Mouse (Mus musculus) kidney, embryonic 15.5 days (tissue): Measurements from ENCODE around the gene Fgf15. TPM values are rescaled to one million over a fixed set of nuclear protein-coding genes. Genes with fewer than 3 reads are reported as not detected.
"Not testable (repeated sequence)": the region's sequence is repeated elsewhere in the genome, so short reads cannot be mapped to it uniquely, and the experiment has no call there.

Experiments
- ATAC-seq: fragments of 200-750 bp; cut with Nextera tagmentation; replicated peaks from 2 replicates; pipeline ENCODE4 v1.8.0; 2017; ENCODE audit warnings: moderate TSS enrichment; ENCODE audit not compliant: low FRiP score
- H3K27ac ChIP-seq: fragments of 300-500 bp; sonication (generic); 2 replicates; pipeline ENCODE4 v1.5.1; 2015; ENCODE audit warnings: mild to moderate bottlenecking, inconsistent platforms
- H3K27me3 ChIP-seq: fragments of 300-500 bp; sonication (generic); 2 replicates; pipeline ENCODE4 v1.6.1; 2015; ENCODE audit warnings: inconsistent platforms
- H3K36me3 ChIP-seq: fragments of 300-500 bp; sonication (generic); 2 replicates; pipeline ENCODE4 v1.6.1; 2015; ENCODE audit warnings: inconsistent platforms
- H3K4me1 ChIP-seq: fragments of 300-500 bp; sonication (generic); 2 replicates; pipeline ENCODE4 v1.6.1; 2015; ENCODE audit warnings: inconsistent platforms
- H3K4me2 ChIP-seq: fragments of 300-500 bp; sonication (generic); 2 replicates; pipeline ENCODE4 v1.6.1; 2015; ENCODE audit warnings: moderate library complexity, mild to moderate bottlenecking, inconsistent platforms
- H3K4me3 ChIP-seq: fragments of 300-500 bp; sonication (generic); replicated peaks from 2 replicates; pipeline ENCODE4 v1.5.1; 2015; ENCODE audit warnings: mild to moderate bottlenecking, inconsistent platforms
- H3K9ac ChIP-seq: fragments of 300-500 bp; sonication (generic); 2 replicates; pipeline ENCODE4 v1.6.1; 2015; ENCODE audit warnings: mild to moderate bottlenecking, inconsistent platforms
- H3K9me3 ChIP-seq: fragments of 300-500 bp; sonication (generic); replicated peaks from 2 replicates; pipeline ENCODE4 v1.6.1; 2016; ENCODE audit warnings: inconsistent platforms
- WGBS: fragments of 180-500 bp; shearing (Covaris S2); methylation state at CpG from one replicate; pipeline ENCODE4 v1.1.7; 2015; ENCODE audit warnings: mixed read lengths; 5-methylcytosine and 5-hydroxymethylcytosine counted together
- polyA plus RNA-seq: library from polyadenylated mRNA; unstranded; fragments of >200 nt; fragmentation: Nextera tagmentation; extraction: Ambion mirVana; gene quantifications from 2 replicates; pipeline ENCODE4 v1.2.1, GENCODE M21; 2015

Fgf15 gene
- polyA plus RNA-seq, 1 experiment from 2014 or later = 2.4 TPM

- ATAC-seq = no peak
- Histone ChIP-seq H3K36me3 (no peaks in the 10 kb centered on the region), H3K4me3 (no peak overlapping the region), H3K9ac (no peak overlapping the region), H3K27me3 (peaks cover 85% of the 10 kb centered on the region), H3K9me3 (no peaks in the 10 kb centered on the region), H3K27ac (no peak overlapping the region), H3K4me1 (peaks cover 27% of the 10 kb centered on the region), H3K4me2 (no peak overlapping the region)
- WGBS = 45% methylated on average over 3 of the region's 3 CpGs
Observed at GRCm38 (mm10) chr7:144864160-144864670, 32.1 kb upstream of the Fgf15 start.

GRCm38 (mm10) chr7:144867161-144867560, 29.2 kb upstream of the Fgf15 start:
- peaks cover 13% of the 10 kb centered on the region for H3K4me1 ChIP-seq
- H3K9ac ChIP-seq = no peak overlapping the region
- no peak overlapping the region for H3K27ac ChIP-seq
- H3K36me3 ChIP-seq = no peaks in the 10 kb centered on the region
- H3K4me2 ChIP-seq = no peak overlapping the region
- 76% methylated on average over 4 of the region's 4 CpGs for WGBS
- peaks cover 55% of the 10 kb centered on the region for H3K27me3 ChIP-seq
- no peak for ATAC-seq
- no peak overlapping the region for H3K4me3 ChIP-seq
- no peaks in the 10 kb centered on the region for H3K9me3 ChIP-seq

GRCm38 (mm10) chr7:144867602-144868001, 28.7 kb upstream of the Fgf15 start:
- H3K4me2 ChIP-seq = no peak overlapping the region
- H3K4me1 ChIP-seq = peaks cover 13% of the 10 kb centered on the region
- 81% methylated on average over 8 of the region's 8 CpGs for WGBS
- no peak overlapping the region for H3K4me3 ChIP-seq
- H3K9ac ChIP-seq = no peak overlapping the region
- H3K36me3 ChIP-seq = no peaks in the 10 kb centered on the region
- ATAC-seq = no peak
- no peak overlapping the region for H3K27ac ChIP-seq
- no peaks in the 10 kb centered on the region for H3K9me3 ChIP-seq
- H3K27me3 ChIP-seq = peaks cover 51% of the 10 kb centered on the region

GRCm38 (mm10) chr7:144872420-144872819, 23.9 kb upstream of the Fgf15 start:
- Histone ChIP-seq H3K4me2 (no peak overlapping the region), H3K4me1 (0 out of 2 replicates have a peak, but pooled peaks cover 3% of the 10 kb centered on the region), H3K36me3 (no peaks in the 10 kb centered on the region), H3K9ac (no peak overlapping the region), H3K9me3 (no peaks in the 10 kb centered on the region), H3K27me3 (peaks cover 6% of the 10 kb centered on the region; the same call in 1 of the 2 replicates), H3K4me3 (no peak overlapping the region), H3K27ac (no peak overlapping the region)
- WGBS = 61% methylated on average over 4 of the region's 4 CpGs
- ATAC-seq = no peak

GRCm38 (mm10) chr7:144873160-144873559, 23.2 kb upstream of the Fgf15 start:
- H3K4me2 ChIP-seq = no peak overlapping the region
- no peaks in the 10 kb centered on the region for H3K9me3 ChIP-seq
- 0 out of 2 replicates have a peak, but pooled peaks cover 3% of the 10 kb centered on the region for H3K4me1 ChIP-seq
- no peak overlapping the region for H3K9ac ChIP-seq
- no peak overlapping the region for H3K27ac ChIP-seq
- 0 out of 2 replicates have a peak, but pooled peaks cover 2% of the 10 kb centered on the region for H3K27me3 ChIP-seq
- WGBS = 74% methylated on average over 4 of the region's 4 CpGs
- no peak for ATAC-seq
- no peaks in the 10 kb centered on the region for H3K36me3 ChIP-seq
- H3K4me3 ChIP-seq = no peak overlapping the region

- no peak overlapping the region for H3K27ac ChIP-seq
- WGBS = 69% methylated on average over 4 of the region's 4 CpGs
- 0 out of 2 replicates have a peak, but pooled peaks cover 3% of the 10 kb centered on the region for H3K4me1 ChIP-seq
- 0 out of 2 replicates have a peak, but pooled peaks cover 2% of the 10 kb centered on the region for H3K27me3 ChIP-seq
- no peak overlapping the region for H3K9ac ChIP-seq
- no peak overlapping the region for H3K4me2 ChIP-seq
- H3K9me3 ChIP-seq = no peaks in the 10 kb centered on the region
- no peak overlapping the region for H3K4me3 ChIP-seq
- ATAC-seq = no peak
- no peaks in the 10 kb centered on the region for H3K36me3 ChIP-seq
Observed at GRCm38 (mm10) chr7:144874226-144874625, 22.1 kb upstream of the Fgf15 start.

GRCm38 (mm10) chr7:144878401-144878800, 17.9 kb upstream of the Fgf15 start:
- no peak for ATAC-seq
- H3K4me3 ChIP-seq = no peak overlapping the region
- H3K36me3 ChIP-seq = no peaks in the 10 kb centered on the region
- H3K9ac ChIP-seq = no peak overlapping the region
- H3K4me1 ChIP-seq = no peaks in the 10 kb centered on the region
- H3K27me3 ChIP-seq = 0 out of 2 replicates have a peak, but pooled peaks cover 2% of the 10 kb centered on the region
- WGBS = 96% methylated on average over 1 of the region's 1 CpGs
- H3K9me3 ChIP-seq = no peaks in the 10 kb centered on the region
- H3K27ac ChIP-seq = no peak overlapping the region
- no peak overlapping the region for H3K4me2 ChIP-seq

- no peak for ATAC-seq
Observed at GRCm38 (mm10) chr7:144883106-144883505, 13.2 kb upstream of the Fgf15 start.

GRCm38 (mm10) chr7:144887672-144888071, 8.7 kb upstream of the Fgf15 start:
- no peak overlapping the region for H3K4me3 ChIP-seq
- H3K9ac ChIP-seq = no peak overlapping the region
- peaks cover 7% of the 10 kb centered on the region for H3K4me1 ChIP-seq
- no peaks in the 10 kb centered on the region for H3K9me3 ChIP-seq
- H3K36me3 ChIP-seq = no peaks in the 10 kb centered on the region
- no peak for ATAC-seq
- no peak overlapping the region for H3K27ac ChIP-seq
- H3K4me2 ChIP-seq = no peak overlapping the region
- WGBS = 95% methylated on average over 2 of the region's 2 CpGs
- H3K27me3 ChIP-seq = peaks cover 27% of the 10 kb centered on the region

More at GRCm38 (mm10) chr7:144883106-144883505, 13.2 kb upstream of the Fgf15 start:
- no peaks in the 10 kb centered on the region for H3K9me3 ChIP-seq
- WGBS = 38% methylated on average over 2 of the region's 2 CpGs
- H3K9ac ChIP-seq = no peak overlapping the region
- H3K36me3 ChIP-seq = no peaks in the 10 kb centered on the region
- no peaks in the 10 kb centered on the region for H3K4me1 ChIP-seq
- H3K27ac ChIP-seq = no peak overlapping the region
- H3K4me2 ChIP-seq = no peak overlapping the region
- H3K27me3 ChIP-seq = 0 out of 2 replicates have a peak, but pooled peaks cover 5% of the 10 kb centered on the region
- H3K4me3 ChIP-seq = no peak overlapping the region

GRCm38 (mm10) chr7:144888564-144889299, 7.6 kb upstream of the Fgf15 start:
- H3K9ac ChIP-seq = no peak overlapping the region
- peaks cover 7% of the 10 kb centered on the region for H3K4me1 ChIP-seq
- no peaks in the 10 kb centered on the region for H3K9me3 ChIP-seq
- no peaks in the 10 kb centered on the region for H3K36me3 ChIP-seq
- no peak overlapping the region for H3K4me3 ChIP-seq
- no peak for ATAC-seq
- no peak overlapping the region for H3K27ac ChIP-seq
- 4% methylated on average over 18 of the region's 18 CpGs for WGBS
- 0 out of 2 replicates have a peak overlapping the region, but pooled peaks have one; percentile 13 for H3K4me2 ChIP-seq
- H3K27me3 ChIP-seq = peaks cover 27% of the 10 kb centered on the region

GRCm38 (mm10) chr7:144890661-144891060, 5.7 kb upstream of the Fgf15 start:
- WGBS = 89% methylated on average over 1 of the region's 1 CpGs
- ATAC-seq, H3K9me3 ChIP-seq, H3K9ac ChIP-seq, H3K36me3 ChIP-seq, H3K27ac ChIP-seq, H3K4me2 ChIP-seq, H3K4me3 ChIP-seq: not testable (repeated sequence)
- peaks cover 35% of the 10 kb centered on the region for H3K27me3 ChIP-seq
- peaks cover 21% of the 10 kb centered on the region for H3K4me1 ChIP-seq

GRCm38 (mm10) chr7:144891863-144892262, 4.5 kb upstream of the Fgf15 start:
- no peak overlapping the region for H3K27ac ChIP-seq
- H3K9me3 ChIP-seq = no peaks in the 10 kb centered on the region
- H3K4me3 ChIP-seq = no peak overlapping the region
- H3K4me1 ChIP-seq = peaks cover 33% of the 10 kb centered on the region
- H3K27me3 ChIP-seq = peaks cover 47% of the 10 kb centered on the region
- no peak for ATAC-seq
- H3K36me3 ChIP-seq = no peaks in the 10 kb centered on the region
- no peak overlapping the region for H3K9ac ChIP-seq
- 85% methylated on average over 2 of the region's 2 CpGs for WGBS
- H3K4me2 ChIP-seq = no peak overlapping the region
